Comparison of ENCODE assay signal across 8 mouse cellular contexts in genomic region chr10:94919552-94919951, GRCm38 (mm10). TPM values are rescaled to one million over a fixed set of nuclear protein-coding genes. Genes with fewer than 3 reads are reported as not detected.
A peak's percentile ranks its signal among the peaks of the same experiment; 100 is the strongest.
DNase-seq lines count a peak whose midpoint lies in the region; TF ChIP-seq lines count a peak whose summit lies in the region.

No protein-coding gene starts in this region.

- no peaks in the 10 kb centered on the region for H3K27me3 ChIP-seq in heart, adult 2 months (ENCODE audit: control insufficient read depth, insufficient read depth, low read length)
- no peaks in the 10 kb centered on the region for H3K27me3 ChIP-seq in hindbrain, embryonic 10.5 days (ENCODE audit: insufficient read depth, poor library complexity, severe bottlenecking)

- no peak for TF ChIP-seq CTCF in bone marrow macrophage, adult 2 months (IDR thresholded peaks at IDR 0.05; ENCODE audit: low read depth, low read length)
- no peak for TF ChIP-seq CTCF in heart, adult 2 months (IDR thresholded peaks at IDR 0.05)

- TF ChIP-seq POLR2A in bone marrow macrophage, adult 2 months (IDR thresholded peaks at IDR 0.05; ENCODE audit: borderline replicate concordance, low read depth, low read length), result no peak
- no peak for TF ChIP-seq POLR2A in heart, adult 2 months (IDR thresholded peaks at IDR 0.05; ENCODE audit: insufficient read depth, low read depth, low read length)

- H3K27ac ChIP-seq in bone marrow macrophage, adult 2 months (ENCODE audit: insufficient read depth, low read depth, low read length), result peak overlapping the region; percentile 98
- H3K27ac ChIP-seq in heart, adult 2 months, result no peak overlapping the region
- H3K27ac ChIP-seq in hindbrain, embryonic 10.5 days, result no peak overlapping the region

- H3K9me3 ChIP-seq in hindbrain, embryonic 10.5 days, result no peaks in the 10 kb centered on the region

- WGBS in heart, adult 2 months, result 42% methylated on average over 12 of the region's 12 CpGs
- 82% methylated on average over 12 of the region's 12 CpGs for WGBS in hindbrain, embryonic 10.5 days

- no peak for TF ChIP-seq EP300 in heart, adult 2 months (IDR thresholded peaks at IDR 0.05; ENCODE audit: insufficient read depth, low read depth, low read length)

- intact Hi-C loops in heart, adult 2 months (cut with DNase I), result no loop called here

- peak overlapping the region; percentile 35 for H3K4me3 ChIP-seq in bone marrow macrophage, adult 2 months (ENCODE audit: insufficient read depth, low read length)
- peak overlapping the region; percentile 28; the same call in 1 of the 2 replicates for H3K4me3 ChIP-seq in heart, adult 2 months
- no peak overlapping the region for H3K4me3 ChIP-seq in hindbrain, embryonic 10.5 days

- H3K36me3 ChIP-seq in heart, adult 2 months (ENCODE audit: control insufficient read depth, insufficient read depth, low read length), result no peaks in the 10 kb centered on the region
- peaks cover 6% of the 10 kb centered on the region; the same call in 1 of the 2 replicates for H3K36me3 ChIP-seq in hindbrain, embryonic 10.5 days

- peak; percentile 64 to 74 for DNase-seq in left cerebral cortex, adult 18-20 months (ENCODE audit: low spot score in 2 of 2)
- DNase-seq in left cerebral cortex, adult 11 months (ENCODE audit: low spot score), result no peak
- peak in 1 of 2 experiments; percentile 55 for DNase-seq in heart, adult 2 months
- DNase-seq in liver, result peak; percentile 90
- peak; percentile 63 for DNase-seq in right cerebral cortex, postnatal 25 days
- DNase-seq in yolk sac, embryonic 10.5 days (ENCODE audit: low spot score), result no peak
- DNase-seq in hindbrain, embryonic 10.5 days (ENCODE audit: low spot score), result no peak

- peaks cover 81% of the 10 kb centered on the region for H3K4me1 ChIP-seq in bone marrow macrophage, adult 2 months (ENCODE audit: control insufficient read depth, insufficient read depth, low read length)
- H3K4me1 ChIP-seq in heart, adult 2 months (ENCODE audit: control insufficient read depth, insufficient read depth, low read length), result peaks cover 4% of the 10 kb centered on the region
- peaks cover 41% of the 10 kb centered on the region for H3K4me1 ChIP-seq in hindbrain, embryonic 10.5 days (replicated peaks)

- peak overlapping the region; percentile 4; the same call in 1 of the 2 replicates for H3K9ac ChIP-seq in heart, adult 2 months (ENCODE audit: low read depth, low read length)

- H3K79me2 ChIP-seq in heart, adult 2 months (replicated peaks; ENCODE audit: control insufficient read depth, insufficient read depth, low read length), result no peaks in the 10 kb centered on the region

RNA-seq across cellular contexts. Expression of gene Plxnc1, which starts 25.1 kb away (rescaled TPM):
- total RNA-seq in left cerebral cortex, adult 18-20 months (2021), result 10 to 100 TPM; 47.5 to 56.2 TPM
- 76.7 and 82.8 TPM in 2 replicates for polyA plus RNA-seq in bone marrow macrophage, adult 2 months (2012; ENCODE audit: insufficient read depth, insufficient read length, missing spikeins)
- total RNA-seq in heart, adult 2 months (2021), result 1 to 10 TPM; 2.0 to 2.3 TPM
- polyA plus RNA-seq in heart, adult 2 months (2012; rRNA removed), result 0.84 and 1.3 TPM in 2 replicates
- polyA plus RNA-seq in hindbrain, embryonic 10.5 days (2016; fragmentation: Nextera tagmentation; extraction: Ambion mirVana), result 1.5 TPM in 2 replicates

Comparison
In these comparisons a context has a peak if more than half of its experiments do, and no peak if none do; other contexts are left out.
1. DNase-seq: peak in left cerebral cortex, adult 18-20 months (2 of 2), liver (single experiment) and right cerebral cortex, postnatal 25 days (single experiment); none in left cerebral cortex, adult 11 months (single experiment), yolk sac, embryonic 10.5 days (single experiment) and hindbrain, embryonic 10.5 days (single experiment).
2. RNA of gene Plxnc1, which starts 25.1 kb away (polyA plus RNA-seq): 76.7 to 82.8 TPM in bone marrow macrophage, adult 2 months; 1.5 TPM in hindbrain, embryonic 10.5 days and 0.84 to 1.3 TPM in heart, adult 2 months; every median in the first group is over 10 times any median in the second.